Mouse (Mus musculus) liver, postnatal 0 days (tissue): ENCODE results near the gene Chst11. TPM values are rescaled to one million over a fixed set of nuclear protein-coding genes. Genes with fewer than 3 reads are reported as not detected.
A peak's percentile ranks its signal among the peaks of the same experiment; 100 is the strongest.

Experiments used
- ATAC-seq: fragments of 200-750 bp; cut with Nextera tagmentation; 2 replicates; pipeline ENCODE4 v1.8.0; 2017; ENCODE audit warnings: mild to moderate bottlenecking, moderate library complexity
- DNase-seq: peaks from one replicate; pipeline ENCODE4 v3.0.0-alpha.2; 2016
- H3K27ac ChIP-seq: fragments of 300-500 bp; sonication (generic); 2 replicates; pipeline ENCODE4 v1.5.1; 2014; ENCODE audit warnings: antibody characterized with exemption, moderate library complexity, mild to moderate bottlenecking, low read depth
- H3K27me3 ChIP-seq: fragments of 300-500 bp; sonication (generic); 2 replicates; pipeline ENCODE4 v1.6.1; 2014; ENCODE audit warnings: low read length, control low read depth, mixed read lengths; ENCODE audit not compliant: insufficient read depth
- H3K36me3 ChIP-seq: fragments of 300-500 bp; sonication (generic); replicated peaks from 2 replicates; pipeline ENCODE4 v1.6.1; 2014; ENCODE audit warnings: mild to moderate bottlenecking, control low read depth, low read length, moderate library complexity, mixed read lengths; ENCODE audit not compliant: insufficient read depth
- H3K4me1 ChIP-seq: fragments of 300-500 bp; sonication (generic); 2 replicates; pipeline ENCODE4 v1.6.1; 2014; ENCODE audit warnings: antibody characterized with exemption, mild to moderate bottlenecking, control low read depth; ENCODE audit not compliant: insufficient read depth
- H3K4me2 ChIP-seq: fragments of 300-500 bp; sonication (generic); 2 replicates; pipeline ENCODE4 v1.6.1; 2014; ENCODE audit warnings: low read depth, mild to moderate bottlenecking, low read length, moderate library complexity, mixed read lengths
- H3K4me3 ChIP-seq: fragments of 300-500 bp; sonication (generic); 2 replicates; pipeline ENCODE4 v1.5.1; 2014; ENCODE audit warnings: low read depth, low read length
- H3K9ac ChIP-seq: fragments of 300-500 bp; sonication (generic); replicated peaks from 2 replicates; pipeline ENCODE4 v1.6.1; 2014; ENCODE audit warnings: mild to moderate bottlenecking, moderate library complexity
- H3K9me3 ChIP-seq: fragments of 300-500 bp; sonication (generic); 2 replicates; pipeline ENCODE4 v1.6.1; 2016; ENCODE audit warnings: mild to moderate bottlenecking, control low read depth, low read length, mixed read lengths
- CTCF ChIP-seq: sonication (generic); IDR thresholded peaks from 2 replicates; pipeline ENCODE4 v1.5.1; 2016; ENCODE audit warnings: antibody characterized with exemption, low read depth
- EP300 ChIP-seq: IDR thresholded peaks from 2 replicates; pipeline ENCODE4 v1.6.1; 2016; ENCODE audit warnings: antibody characterized with exemption, low read depth, mild to moderate bottlenecking
- WGBS: fragments of 180-500 bp; shearing (Covaris S2); extraction: QIAGEN DNeasy Blood & Tissue Kit; methylation state at CpG from one replicate; pipeline ENCODE4 v1.1.7; 2014; ENCODE audit not compliant: insufficient replicate concordance; 5-methylcytosine and 5-hydroxymethylcytosine counted together
- polyA plus RNA-seq: library from polyadenylated mRNA; unstranded; fragments of >200 nt; fragmentation: Nextera tagmentation; extraction: Ambion mirVana; gene quantifications from 2 replicates; pipeline ENCODE4 v1.2.1, GENCODE M21; 2015

Chst11 gene
- polyA plus RNA-seq, 1 experiment from 2014 or later = 0.40 TPM

DNA sequence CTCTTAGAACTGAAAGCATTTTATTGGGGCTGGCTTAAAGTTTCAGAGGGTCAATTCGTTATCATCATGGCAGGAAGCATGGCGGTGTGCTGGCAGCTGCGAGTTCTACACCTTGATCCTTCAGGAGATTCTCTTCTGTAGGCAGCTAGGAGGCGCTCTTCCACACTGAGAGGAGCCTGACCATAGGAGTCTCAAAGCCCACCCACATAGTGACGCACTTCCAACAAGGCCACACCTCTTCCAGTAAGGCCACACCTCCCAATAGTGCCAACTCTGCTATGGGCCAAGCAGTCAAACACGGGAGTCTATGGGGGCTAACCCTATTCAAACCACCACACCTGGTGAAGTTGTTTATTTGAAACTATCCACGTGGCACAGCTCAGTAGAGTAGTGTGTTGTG lies 24.0 kb upstream of the Chst11 start:
- WGBS = 37% methylated on average over 7 of the region's 7 CpGs
- peak; percentile 83 for DNase-seq
- H3K27me3 ChIP-seq = no peaks in the 10 kb centered on the region
- peak; percentile 86 for TF ChIP-seq CTCF
- no peak for TF ChIP-seq EP300
- no peak overlapping the region for H3K9ac ChIP-seq
- H3K36me3 ChIP-seq = no peaks in the 10 kb centered on the region
- H3K9me3 ChIP-seq = no peaks in the 10 kb centered on the region
- H3K27ac ChIP-seq = no peak overlapping the region
- ATAC-seq = peak; percentile 86
- H3K4me1 ChIP-seq = peaks cover 7% of the 10 kb centered on the region; the same call in 1 of the 2 replicates
- H3K4me3 ChIP-seq = no peak overlapping the region
- no peak overlapping the region for H3K4me2 ChIP-seq

DNA sequence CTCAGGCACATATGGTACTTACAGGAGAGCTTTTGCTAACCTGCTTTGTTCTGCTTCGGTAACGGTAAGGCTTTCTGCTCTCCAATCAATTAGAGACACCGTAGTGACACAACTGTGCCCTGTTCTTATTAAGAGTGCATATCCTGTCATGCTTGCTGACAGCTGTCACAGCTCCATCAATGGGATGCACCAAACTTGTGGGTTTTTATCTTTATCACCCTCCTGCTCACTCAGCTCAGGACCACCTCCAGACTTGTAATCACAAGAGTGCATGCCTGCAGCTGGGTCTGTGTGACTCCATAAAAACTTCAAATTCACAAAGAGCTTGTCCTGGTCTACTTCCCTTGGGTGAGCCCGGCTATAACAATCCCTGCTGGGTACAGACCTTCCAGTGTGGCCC lies 23.3 kb upstream of the Chst11 start:
- H3K27me3 ChIP-seq = no peaks in the 10 kb centered on the region
- H3K36me3 ChIP-seq = no peaks in the 10 kb centered on the region
- peak; percentile 63 for ATAC-seq
- no peaks in the 10 kb centered on the region for H3K9me3 ChIP-seq
- WGBS = 59% methylated on average over 4 of the region's 4 CpGs
- peaks cover 7% of the 10 kb centered on the region; the same call in 1 of the 2 replicates for H3K4me1 ChIP-seq
- no peak for DNase-seq
- no peak overlapping the region for H3K27ac ChIP-seq
- H3K9ac ChIP-seq = no peak overlapping the region
- TF ChIP-seq EP300 (peak; percentile 81), CTCF (no peak)
- no peak overlapping the region for H3K4me2 ChIP-seq
- no peak overlapping the region for H3K4me3 ChIP-seq

GRCm38 (mm10) chr10:82962472-82963020 lies 22.8 kb upstream of the Chst11 start:
- Histone ChIP-seq H3K4me3 (no peak overlapping the region), H3K9me3 (no peaks in the 10 kb centered on the region), H3K36me3 (no peaks in the 10 kb centered on the region), H3K4me1 (peaks cover 7% of the 10 kb centered on the region; the same call in 1 of the 2 replicates), H3K27ac (no peak overlapping the region), H3K9ac (no peak overlapping the region), H3K4me2 (no peak overlapping the region), H3K27me3 (no peaks in the 10 kb centered on the region)
- ATAC-seq = 0 out of 2 replicates have a peak, but pooled peaks have one; percentile 19
- no peak for DNase-seq
- no peak for TF ChIP-seq CTCF
- no peak for TF ChIP-seq EP300
- 50% methylated on average over 6 of the region's 6 CpGs for WGBS

DNA sequence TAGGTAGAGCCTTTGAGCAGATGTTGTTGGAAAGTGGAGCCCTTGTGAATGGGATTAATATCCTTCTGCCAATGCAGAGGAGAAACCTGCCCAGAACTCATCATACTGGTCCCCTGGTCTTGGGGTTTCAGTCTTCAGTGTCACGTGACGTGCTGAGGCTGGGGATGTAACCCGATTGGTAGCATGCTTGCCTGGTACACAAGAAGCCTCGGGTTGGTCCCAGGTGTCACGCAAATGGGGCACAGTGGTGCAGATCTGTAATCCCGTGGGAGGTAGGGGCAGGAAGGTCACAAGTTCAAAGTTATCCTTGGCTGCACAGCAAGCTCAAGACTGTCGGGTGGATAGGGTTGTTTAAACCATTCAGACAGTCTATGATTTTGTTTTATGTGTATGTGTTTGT lies 20.8 kb upstream of the Chst11 start:
- DNase-seq = no peak
- H3K9me3 ChIP-seq = no peaks in the 10 kb centered on the region
- H3K4me3 ChIP-seq = no peak overlapping the region
- ATAC-seq = no peak
- H3K27ac ChIP-seq = no peak overlapping the region
- 72% methylated on average over 7 of the region's 7 CpGs for WGBS
- H3K27me3 ChIP-seq = no peaks in the 10 kb centered on the region
- no peaks in the 10 kb centered on the region for H3K36me3 ChIP-seq
- no peak overlapping the region for H3K9ac ChIP-seq
- H3K4me1 ChIP-seq = peaks cover 7% of the 10 kb centered on the region; the same call in 1 of the 2 replicates
- no peak overlapping the region for H3K4me2 ChIP-seq
- TF ChIP-seq CTCF = no peak
- no peak for TF ChIP-seq EP300

- H3K36me3 ChIP-seq = no peaks in the 10 kb centered on the region
- no peak for ATAC-seq
- H3K27ac ChIP-seq = no peak overlapping the region
- H3K4me1 ChIP-seq = peaks cover 7% of the 10 kb centered on the region; the same call in 1 of the 2 replicates
- no peak overlapping the region for H3K4me2 ChIP-seq
- no peak overlapping the region for H3K4me3 ChIP-seq
- WGBS = 75% methylated on average over 7 of the region's 7 CpGs
- DNase-seq = no peak
- H3K9me3 ChIP-seq = no peaks in the 10 kb centered on the region
- TF ChIP-seq CTCF (no peak), EP300 (no peak)
- H3K9ac ChIP-seq = no peak overlapping the region
- H3K27me3 ChIP-seq = no peaks in the 10 kb centered on the region
Measured at GRCm38 (mm10) chr10:82966672-82967071, 18.6 kb upstream of the Chst11 start.

DNA sequence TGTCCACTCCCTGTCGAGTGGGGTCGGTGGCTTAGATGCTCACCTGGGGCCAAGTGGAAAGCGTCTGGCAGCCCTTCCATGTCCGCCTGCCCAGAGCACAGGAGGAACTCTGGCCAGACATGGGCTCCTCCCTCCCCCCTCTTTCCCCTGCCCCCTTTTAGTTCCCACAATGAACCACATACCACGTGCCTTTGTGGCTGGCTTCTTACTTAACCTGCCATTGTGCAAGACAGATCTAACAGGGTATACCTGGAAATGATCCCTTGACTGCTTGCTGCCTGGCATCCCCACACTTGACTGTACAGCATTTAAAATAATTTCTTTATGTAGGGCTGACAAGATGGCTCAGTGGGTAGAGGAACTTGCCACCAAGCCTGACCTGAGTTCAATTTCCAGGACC lies 15.7 kb upstream of the Chst11 start:
- peak; percentile 48; the same call in 1 of the 2 replicates for ATAC-seq

DNA sequence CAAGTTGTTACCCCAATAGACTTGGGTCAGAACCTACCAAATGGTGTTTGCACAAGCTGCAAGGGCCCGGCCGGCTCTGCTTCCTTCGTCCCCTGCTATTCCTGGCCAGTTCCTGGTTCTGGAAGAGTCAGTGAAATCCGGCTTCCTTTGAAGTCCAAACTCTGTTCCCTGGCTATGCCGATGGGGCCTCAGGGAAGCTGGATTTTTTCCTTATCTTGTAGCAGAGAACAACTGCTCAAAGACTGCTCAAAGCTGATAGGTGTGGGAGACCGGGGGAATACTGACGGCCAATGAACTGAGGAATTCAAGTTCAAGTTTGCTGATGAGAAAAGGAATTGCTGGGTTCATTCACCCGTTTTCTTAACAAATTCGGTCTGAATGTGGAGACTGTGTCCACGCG lies 13.7 kb upstream of the Chst11 start:
- 55% methylated on average over 11 of the region's 11 CpGs for WGBS

More for the DNA sequence above, 15.7 kb upstream of the Chst11 start:
- H3K4me2 ChIP-seq = no peak overlapping the region
- no peaks in the 10 kb centered on the region for H3K9me3 ChIP-seq
- no peak overlapping the region for H3K4me3 ChIP-seq
- H3K27me3 ChIP-seq = no peaks in the 10 kb centered on the region
- TF ChIP-seq CTCF (no peak), EP300 (peak; percentile 31; the same call in 1 of the 2 replicates)
- 51% methylated on average over 5 of the region's 5 CpGs for WGBS
- no peak overlapping the region for H3K27ac ChIP-seq
- no peaks in the 10 kb centered on the region; the same call in 1 of the 2 replicates for H3K4me1 ChIP-seq
- no peak overlapping the region for H3K9ac ChIP-seq
- no peaks in the 10 kb centered on the region for H3K36me3 ChIP-seq
- DNase-seq = no peak

More for the DNA sequence above, 13.7 kb upstream of the Chst11 start:
- H3K4me1 ChIP-seq = no peaks in the 10 kb centered on the region; the same call in 1 of the 2 replicates
- DNase-seq = no peak
- no peak overlapping the region for H3K4me3 ChIP-seq
- TF ChIP-seq CTCF = no peak
- ATAC-seq = no peak
- no peak overlapping the region for H3K4me2 ChIP-seq
- H3K27ac ChIP-seq = no peak overlapping the region
- no peak overlapping the region for H3K9ac ChIP-seq
- no peaks in the 10 kb centered on the region for H3K9me3 ChIP-seq
- no peaks in the 10 kb centered on the region for H3K27me3 ChIP-seq
- no peaks in the 10 kb centered on the region for H3K36me3 ChIP-seq
